Mouse (Mus musculus): ENCODE measurements at regions not wholly inside any gene's neighbourhood (a gene's known extent, or its start where the extent isn't known, plus 50 kb on each side); places are given as distances from the start of the nearest gene placed in this dataset.

DNA sequence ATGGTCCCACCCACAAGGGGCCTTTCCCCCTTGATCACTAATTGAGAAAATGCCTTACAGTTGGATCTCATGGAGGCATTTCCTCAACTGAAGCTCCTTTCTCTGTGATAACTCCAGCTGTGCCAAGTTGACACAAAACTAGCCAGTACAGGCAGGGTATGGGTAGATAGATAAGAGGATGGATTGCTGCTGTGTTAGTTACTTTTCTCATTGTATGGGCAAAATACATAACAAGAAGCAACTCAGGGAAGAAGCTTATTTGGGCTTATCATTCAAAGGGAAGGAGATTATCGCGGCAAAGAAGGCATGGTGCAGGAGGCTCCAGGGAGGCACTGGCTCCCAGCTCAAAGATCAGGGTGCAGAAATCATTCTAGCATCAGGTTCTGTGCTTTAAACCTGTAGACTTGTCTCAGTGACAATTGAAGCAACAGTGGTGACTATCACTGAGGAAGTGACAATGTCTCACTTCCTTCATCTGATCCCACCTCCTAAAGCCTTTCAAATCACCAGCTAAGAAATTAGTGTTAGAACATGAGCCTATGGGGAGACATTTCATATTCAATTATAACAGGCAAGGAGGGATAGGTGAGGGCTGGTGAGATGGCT, 83.8 kb downstream of the 1810010D01Rik start:
- Histone ChIP-seq H3K79me2 (ENCODE audit: control insufficient read depth, insufficient read depth, low read length, poor library complexity) (no peaks in the 10 kb centered on the region), H3K27ac (ENCODE audit: control insufficient read depth, low read depth, low read length) (no peak overlapping the region), H3K4me3 (ENCODE audit: control insufficient read depth in 1 of 2, insufficient read depth in 1 of 2, low read depth in 2 of 2, low read length in 2 of 2) (no peak overlapping the region), H3K4me1 (ENCODE audit: control insufficient read depth in 1 of 2, insufficient read depth in 2 of 2, low read length in 2 of 2) (no peaks in the 10 kb centered on the region), H3K36me3 (ENCODE audit: control insufficient read depth in 1 of 2, insufficient read depth in 2 of 2, low read length in 2 of 2) (no peaks in the 10 kb centered on the region), H3K27me3 (ENCODE audit: control insufficient read depth in 1 of 2, insufficient read depth in 2 of 2, low read length in 2 of 2) (no peaks in the 10 kb centered on the region), H3K9me3 (replicated peaks; ENCODE audit: insufficient read depth, low read length) (no peaks in the 10 kb centered on the region), H3K9ac (ENCODE audit: control insufficient read depth, low read depth, low read length, poor library complexity, severe bottlenecking) (no peak overlapping the region)
- no peak for DNase-seq (ENCODE audit: low read depth, low spot score)
- TF ChIP-seq ZNF384 (IDR thresholded peaks at IDR 0.05; ENCODE audit: low read depth, low read length) (no peak), MEF2A (IDR thresholded peaks at IDR 0.05; ENCODE audit: extremely low read depth, insufficient replicate concordance, low read depth, low read length, poor library complexity, severe bottlenecking) (no peak), RAD21 (IDR thresholded peaks at IDR 0.05; ENCODE audit: low read depth, low read length) (no peak), RCOR1 (IDR thresholded peaks at IDR 0.05; ENCODE audit: low read depth, low read length) (no peak), E2F4 (IDR thresholded peaks at IDR 0.05; ENCODE audit: borderline replicate concordance, low read depth, low read length) (no peak), JUND (IDR thresholded peaks at IDR 0.05; ENCODE audit: low read depth, low read length) (no peak), USF1 (IDR thresholded peaks at IDR 0.05; ENCODE audit: low read depth, low read length) (no peak)

DNA sequence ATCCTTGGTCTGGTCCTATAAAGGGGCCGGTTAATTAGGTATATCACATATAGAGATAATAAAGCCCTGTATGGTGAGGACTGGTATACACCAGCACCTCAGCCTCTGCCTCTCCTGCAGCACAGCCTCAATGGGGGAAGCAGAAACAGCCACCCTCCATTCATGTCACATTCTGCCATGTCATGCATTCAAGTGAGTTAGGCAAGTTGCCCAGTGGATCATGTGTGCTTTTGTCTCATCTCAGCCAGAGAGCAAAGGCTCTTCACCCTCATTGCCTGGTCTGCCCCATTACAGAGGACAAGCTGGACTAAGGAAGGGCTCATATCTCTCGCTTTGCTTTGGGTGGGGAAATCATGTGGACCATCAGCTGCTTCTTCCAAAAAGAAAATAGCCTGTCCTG, 85.4 kb downstream of the 1810010D01Rik start:
- Histone ChIP-seq H3K4me3 (ENCODE audit: control insufficient read depth in 1 of 2, insufficient read depth in 1 of 2, low read depth in 2 of 2, low read length in 2 of 2) (no peak overlapping the region), H3K9me3 (replicated peaks; ENCODE audit: insufficient read depth, low read length) (no peaks in the 10 kb centered on the region), H3K36me3 (ENCODE audit: control insufficient read depth in 1 of 2, insufficient read depth in 2 of 2, low read length in 2 of 2) (no peaks in the 10 kb centered on the region), H3K79me2 (ENCODE audit: control insufficient read depth, insufficient read depth, low read length, poor library complexity) (no peaks in the 10 kb centered on the region), H3K27me3 (ENCODE audit: control insufficient read depth in 1 of 2, insufficient read depth in 2 of 2, low read length in 2 of 2) (no peaks in the 10 kb centered on the region), H3K27ac (ENCODE audit: control insufficient read depth, low read depth, low read length) (no peak overlapping the region), H3K9ac (ENCODE audit: control insufficient read depth, low read depth, low read length, poor library complexity, severe bottlenecking) (no peak overlapping the region), H3K4me1 (ENCODE audit: control insufficient read depth in 1 of 2, insufficient read depth in 2 of 2, low read length in 2 of 2) (no peaks in the 10 kb centered on the region)
- TF ChIP-seq CHD2 (IDR thresholded peaks at IDR 0.05; ENCODE audit: low read length) (no peak), E2F4 (IDR thresholded peaks at IDR 0.05; ENCODE audit: borderline replicate concordance, low read depth, low read length) (no peak), TAL1 (IDR thresholded peaks at IDR 0.05; ENCODE audit: low read length) (no peak), MYB (IDR thresholded peaks at IDR 0.05; ENCODE audit: low read depth, low read length) (no peak), POLR2AphosphoS5 (IDR thresholded peaks at IDR 0.05; ENCODE audit: borderline replicate concordance, low read depth, low read length) (no peak), USF1 (IDR thresholded peaks at IDR 0.05; ENCODE audit: low read depth, low read length) (no peak), KAT2A (conservative IDR thresholded peaks at IDR 0.05; ENCODE audit: low read depth, low read length) (no peak), ELF1 (IDR thresholded peaks at IDR 0.05; ENCODE audit: low read depth, low read length) (no peak)
- DNase-seq (ENCODE audit: low read depth, low spot score) = no peak

DNA sequence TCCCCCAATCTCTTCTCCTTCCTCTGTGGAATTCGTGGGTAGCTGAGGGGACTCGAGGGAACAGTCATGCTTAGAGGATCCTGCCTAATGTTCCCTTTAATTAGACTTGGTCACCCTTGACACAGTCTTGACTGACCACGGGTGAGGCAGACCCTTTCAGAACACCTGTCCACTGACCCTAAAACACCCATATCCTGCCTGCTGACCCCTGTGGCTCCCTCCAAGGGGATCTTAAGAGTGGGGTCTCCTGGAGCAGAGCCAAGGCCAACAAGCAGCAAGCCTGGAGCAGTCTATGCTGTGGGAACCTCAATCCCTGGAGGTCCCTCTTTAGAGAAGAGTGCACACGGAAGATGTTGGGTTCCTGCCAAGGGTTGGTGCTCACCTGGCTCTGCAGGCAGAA, 89.5 kb downstream of the 1810010D01Rik start:
- Histone ChIP-seq H3K36me3 (ENCODE audit: control insufficient read depth in 1 of 2, insufficient read depth in 2 of 2, low read length in 2 of 2) (no peaks in the 10 kb centered on the region), H3K79me2 (ENCODE audit: control insufficient read depth, insufficient read depth, low read length, poor library complexity) (no peaks in the 10 kb centered on the region), H3K27me3 (ENCODE audit: control insufficient read depth in 1 of 2, insufficient read depth in 2 of 2, low read length in 2 of 2) (no peaks in the 10 kb centered on the region), H3K9me3 (replicated peaks; ENCODE audit: insufficient read depth, low read length) (no peaks in the 10 kb centered on the region), H3K9ac (ENCODE audit: control insufficient read depth, low read depth, low read length, poor library complexity, severe bottlenecking) (no peak overlapping the region), H3K4me1 (ENCODE audit: control insufficient read depth in 1 of 2, insufficient read depth in 2 of 2, low read length in 2 of 2) (no peaks in the 10 kb centered on the region), H3K27ac (ENCODE audit: control insufficient read depth, low read depth, low read length) (no peak overlapping the region), H3K4me3 (ENCODE audit: control insufficient read depth in 1 of 2, insufficient read depth in 1 of 2, low read depth in 2 of 2, low read length in 2 of 2) (no peak overlapping the region)
- DNase-seq (ENCODE audit: low read depth, low spot score) = no peak
- TF ChIP-seq E2F4 (IDR thresholded peaks at IDR 0.05; ENCODE audit: borderline replicate concordance, low read depth, low read length) (no peak), SMC3 (IDR thresholded peaks at IDR 0.05; ENCODE audit: low read depth, low read length) (no peak)
